Mouse (Mus musculus) cortical plate, adult 2 months (tissue): ENCODE results near the gene Gm49378. TPM values are rescaled to one million over a fixed set of nuclear protein-coding genes. Genes with fewer than 3 reads are reported as not detected.
A peak's percentile ranks its signal among the peaks of the same experiment; 100 is the strongest.

Experiments used
- H3K27ac ChIP-seq: fragments of 200-500 bp; 2 replicates; pipeline ENCODE4 v1.5.1; 2012; ENCODE audit warnings: low read length, control low read depth, inconsistent platforms; ENCODE audit not compliant: insufficient read depth
- H3K4me1 ChIP-seq: fragments of 200-500 bp; 2 replicates; pipeline ENCODE4 v1.6.1; 2011; ENCODE audit warnings: low read length; ENCODE audit not compliant: control insufficient read depth, insufficient read depth
- H3K4me3 ChIP-seq: fragments of 200-500 bp; 2 replicates; pipeline ENCODE4 v1.5.1; 2011; ENCODE audit warnings: mild to moderate bottlenecking, low read length, control low read depth; ENCODE audit not compliant: insufficient read depth
- CTCF ChIP-seq: fragments of 200-500 bp; IDR thresholded peaks from 2 replicates; pipeline ENCODE4 v1.5.1; 2011; ENCODE audit warnings: mild to moderate bottlenecking, control low read depth, low read length; ENCODE audit not compliant: insufficient read depth; ENCODE audit errors: extremely low read depth
- POLR2A ChIP-seq: fragments of 200-500 bp; IDR thresholded peaks from 2 replicates; pipeline ENCODE4 v1.6.1; 2011; ENCODE audit warnings: mild to moderate bottlenecking, low read length, control low read depth; ENCODE audit not compliant: insufficient read depth; ENCODE audit errors: extremely low read depth
- polyA plus RNA-seq: library from polyadenylated mRNA; depleted of rRNA; stranded (reverse); fragments of >200 nt; gene quantifications from 2 replicates; pipeline ENCODE4 v1.2.3, GENCODE M21; 2012

Gene Gm49378
- polyA plus RNA-seq, 1 experiment, result 6.5 TPM

- Histone ChIP-seq H3K27ac (peak within 1 kb of the TSS; percentile 79), H3K4me3 (peak within 1 kb of the TSS; percentile 72), H3K4me1 (no peaks in the 10 kb centered on the region; the same call in 1 of the 2 replicates)
- TF ChIP-seq CTCF (no peak), POLR2A (peak; percentile 75)
These were observed 46.3 kb downstream of the Gm49378 start, which contains the start of gene Rnf31 for GRCm38 (mm10) chr14:55591331-55591891. Gene Rnf31 (plus strand): TSS chr14:55591708.

- H3K27ac ChIP-seq, result peak within 1 kb of the TSS; percentile 79
- H3K4me1 ChIP-seq, result no peaks in the 10 kb centered on the region; the same call in 1 of the 2 replicates
- TF ChIP-seq POLR2A, result peak; percentile 80
- no peak for TF ChIP-seq CTCF
- H3K4me3 ChIP-seq, result peak within 1 kb of the TSS; percentile 72
These were observed 46.9 kb downstream of the Gm49378 start, which contains the start of gene Psme2 for GRCm38 (mm10) chr14:55590748-55591330. Gene Psme2 (minus strand): TSS chr14:55591113.

- H3K27ac ChIP-seq, result no peak overlapping the region
- H3K4me3 ChIP-seq, result peak overlapping the region; percentile 72
- H3K4me1 ChIP-seq, result no peaks in the 10 kb centered on the region; the same call in 1 of the 2 replicates
- TF ChIP-seq CTCF (no peak), POLR2A (no peak)
These were observed 47.8 kb downstream of the Gm49378 start for GRCm38 (mm10) chr14:55589771-55590448.

GRCm38 (mm10) chr14:55589271-55589670 is 48.4 kb downstream of the Gm49378 start:
- Histone ChIP-seq H3K4me1 (no peaks in the 10 kb centered on the region; the same call in 1 of the 2 replicates), H3K27ac (no peak overlapping the region), H3K4me3 (no peak overlapping the region)
- TF ChIP-seq POLR2A (no peak), CTCF (no peak)

- Histone ChIP-seq H3K27ac (no peak overlapping the region), H3K4me1 (no peaks in the 10 kb centered on the region), H3K4me3 (no peak overlapping the region)
- TF ChIP-seq CTCF (no peak), POLR2A (no peak)
These were observed 51.5 kb downstream of the Gm49378 start for GRCm38 (mm10) chr14:55586149-55586548.

- Histone ChIP-seq H3K4me1 (no peaks in the 10 kb centered on the region), H3K27ac (no peak overlapping the region), H3K4me3 (peak overlapping the region; percentile 95; the same call in 1 of the 2 replicates)
- TF ChIP-seq CTCF, result no peak
- no peak for TF ChIP-seq POLR2A
These were observed 52.1 kb downstream of the Gm49378 start for GRCm38 (mm10) chr14:55585566-55585960.

GRCm38 (mm10) chr14:55584702-55585565 is 52.8 kb downstream of the Gm49378 start, which contains the start of gene Emc9:
Gene Emc9 (minus strand): TSS chr14:55585302.
- Histone ChIP-seq H3K27ac (peak within 1 kb of the TSS; percentile 51), H3K4me3 (peak within 1 kb of the TSS; percentile 95), H3K4me1 (no peaks in the 10 kb centered on the region)
- TF ChIP-seq POLR2A (peak; percentile 63; the same call in 1 of the 2 replicates), CTCF (no peak)

GRCm38 (mm10) chr14:55584303-55584701 is 53.4 kb downstream of the Gm49378 start:
- H3K4me3 ChIP-seq, result peak overlapping the region; percentile 95
- no peak for TF ChIP-seq CTCF
- no peak for TF ChIP-seq POLR2A
- no peaks in the 10 kb centered on the region for H3K4me1 ChIP-seq
- H3K27ac ChIP-seq, result no peak overlapping the region
